Mouse (Mus musculus): Measurements from ENCODE around the gene Trmt61a.

- TF ChIP-seq CTCF (IDR thresholded peaks at IDR 0.05; ENCODE audit: extremely low read depth, insufficient read depth, insufficient read length, insufficient replicate concordance) (no peak), POLR2A (IDR thresholded peaks at IDR 0.05; ENCODE audit: low read depth, low read length) (no peak)
Observed at GRCm38 (mm10) chr12:111663228-111664143, 14.4 kb upstream of the Trmt61a start.
